ENCODE assay signal across 8 mouse cellular contexts in the genomic region with DNA sequence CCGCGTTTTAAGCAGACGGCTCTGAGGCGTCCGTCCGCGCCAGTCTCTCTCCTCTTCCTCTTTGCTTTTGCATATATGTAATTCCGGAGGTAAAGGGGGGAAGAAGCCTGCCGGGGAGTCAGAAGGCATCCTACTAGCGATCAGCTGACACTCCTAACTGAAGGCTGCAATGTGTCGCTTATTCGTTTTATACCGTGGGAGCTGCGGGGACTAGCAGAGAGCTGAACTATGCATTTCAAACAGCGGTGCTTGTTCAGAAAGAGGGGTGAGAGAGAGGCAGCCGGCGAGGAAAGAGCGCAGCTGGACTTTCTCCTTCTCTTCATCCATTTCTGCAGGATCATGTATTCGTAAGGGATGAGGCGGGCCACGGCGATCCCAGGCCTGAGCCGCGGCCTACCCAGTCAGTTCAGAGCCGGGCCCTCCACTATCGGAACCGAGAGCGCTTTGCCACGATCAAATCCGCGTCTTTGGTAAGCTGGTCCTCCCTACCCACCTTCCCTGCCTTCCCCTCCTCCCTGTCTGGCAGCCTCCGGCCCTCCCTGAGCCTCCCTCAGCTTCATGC. TPM values are rescaled to one million over a fixed set of nuclear protein-coding genes. Genes with fewer than 3 reads are reported as not detected.
DNase-seq lines count a peak whose midpoint lies in the region; ATAC-seq lines count a peak whose summit lies in the region.

No protein-coding gene starts in this region.

- H3K4me2 ChIP-seq in forebrain, embryonic 11.5 days (ENCODE audit: low read depth, low read length, severe bottlenecking): peak overlapping the region; percentile 76
- H3K4me2 ChIP-seq in hindbrain, embryonic 15.5 days: peak overlapping the region; percentile 78

- peak; percentile 9 for DNase-seq in ES-CJ7 (ENCODE audit: low read depth, low spot score)
- peak; percentile 45 for DNase-seq in brain, embryonic 18.5 days (ENCODE audit: low read depth, low spot score)
- DNase-seq in forebrain, embryonic 11.5 days (ENCODE audit: low spot score): peak; percentile 64
- peak; percentile 55 for DNase-seq in limb, embryonic 10.5 days (ENCODE audit: low spot score)
- DNase-seq in ovary, postnatal 14 days (ENCODE audit: low spot score): peak; percentile 11
- DNase-seq in urinary bladder, postnatal 25 days (ENCODE audit: low spot score): no peak
- no peak for DNase-seq in gastrocnemius, postnatal 4 days (ENCODE audit: low spot score in 2 of 2)

- WGBS in forebrain, embryonic 11.5 days: 2% methylated on average over 32 of the region's 32 CpGs
- WGBS in hindbrain, embryonic 15.5 days: 3% methylated on average over 32 of the region's 32 CpGs
- WGBS in limb, embryonic 10.5 days: 3% methylated on average over 32 of the region's 32 CpGs

- peak overlapping the region; percentile 63 for H3K9ac ChIP-seq in forebrain, embryonic 11.5 days (ENCODE audit: low read length)
- peak overlapping the region; percentile 87 for H3K9ac ChIP-seq in hindbrain, embryonic 15.5 days

- H3K9me3 ChIP-seq in forebrain, embryonic 11.5 days (ENCODE audit: control insufficient read depth, low read length): no peaks in the 10 kb centered on the region
- H3K9me3 ChIP-seq in hindbrain, embryonic 15.5 days: no peaks in the 10 kb centered on the region
- no peaks in the 10 kb centered on the region for H3K9me3 ChIP-seq in limb, embryonic 10.5 days (replicated peaks)

- no peaks in the 10 kb centered on the region for H3K36me3 ChIP-seq in forebrain, embryonic 11.5 days (ENCODE audit: control insufficient read depth, insufficient read depth, low read length)
- H3K36me3 ChIP-seq in hindbrain, embryonic 15.5 days: no peaks in the 10 kb centered on the region
- H3K36me3 ChIP-seq in limb, embryonic 10.5 days: no peaks in the 10 kb centered on the region

- H3K4me1 ChIP-seq in forebrain, embryonic 11.5 days (replicated peaks; ENCODE audit: control insufficient read depth, insufficient read depth, low read length): peaks cover 6% of the 10 kb centered on the region; the same call in 1 of the 2 replicates
- H3K4me1 ChIP-seq in hindbrain, embryonic 15.5 days (replicated peaks): peaks cover 27% of the 10 kb centered on the region
- H3K4me1 ChIP-seq in limb, embryonic 10.5 days: peaks cover 17% of the 10 kb centered on the region

- no peak; the same call in 1 of the 2 replicates for ATAC-seq in forebrain, embryonic 11.5 days (replicated peaks; ENCODE audit: low FRiP score)
- ATAC-seq in hindbrain, embryonic 15.5 days (ENCODE audit: low FRiP score, low read depth): peak; percentile 45

- peak overlapping the region; percentile 53; the same call in 1 of the 2 replicates for H3K27ac ChIP-seq in forebrain, embryonic 11.5 days (ENCODE audit: low read depth, low read length)
- H3K27ac ChIP-seq in hindbrain, embryonic 15.5 days (replicated peaks): peak overlapping the region; percentile 96
- no peak overlapping the region for H3K27ac ChIP-seq in limb, embryonic 10.5 days

- no peaks in the 10 kb centered on the region for H3K27me3 ChIP-seq in forebrain, embryonic 11.5 days (ENCODE audit: control insufficient read depth, insufficient read depth, low read length)
- no peaks in the 10 kb centered on the region for H3K27me3 ChIP-seq in hindbrain, embryonic 15.5 days
- peaks cover 35% of the 10 kb centered on the region for H3K27me3 ChIP-seq in limb, embryonic 10.5 days (ENCODE audit: low read depth, poor library complexity, severe bottlenecking)

- peak overlapping the region; percentile 39 for H3K4me3 ChIP-seq in forebrain, embryonic 11.5 days (ENCODE audit: low read depth, low read length)
- H3K4me3 ChIP-seq in hindbrain, embryonic 15.5 days: peak overlapping the region; percentile 68
- H3K4me3 ChIP-seq in limb, embryonic 10.5 days: peak overlapping the region; percentile 50

RNA-seq across cellular contexts. Expression of a gene that starts 46.6 kb away (rescaled TPM):
- 881 and 979 TPM in 2 replicates for polyA plus RNA-seq in forebrain, embryonic 11.5 days (2014; fragmentation: Nextera tagmentation; extraction: Ambion mirVana)
- 1,065 and 1,090 TPM in 2 replicates for polyA plus RNA-seq in hindbrain, embryonic 15.5 days (2015; fragmentation: Nextera tagmentation; extraction: Ambion mirVana)
- 922 and 1,037 TPM in 2 replicates for polyA plus RNA-seq in limb, embryonic 10.5 days (2016; fragmentation: Nextera tagmentation; extraction: Ambion mirVana)
- total RNA-seq in gastrocnemius, postnatal 4 days (2021): 100 to 1,000 TPM; 301 to 327 TPM

Comparison
In these comparisons a context has a peak if more than half of its experiments do, and no peak if none do; other contexts are left out.
1. DNase-seq: peak in ES-CJ7 (single experiment), brain, embryonic 18.5 days (single experiment), forebrain, embryonic 11.5 days (single experiment), limb, embryonic 10.5 days (single experiment) and ovary, postnatal 14 days (single experiment); none in urinary bladder, postnatal 25 days (single experiment) and gastrocnemius, postnatal 4 days (0 of 2).
2. Peak in every context shown above with its lines, with median percentiles within 50 percentile points of each other: H3K4me3 ChIP-seq.